Mouse (Mus musculus): ENCODE data around the gene Sh3pxd2a. TPM values are rescaled to one million over a fixed set of nuclear protein-coding genes. Genes with fewer than 3 reads are reported as not detected.

The Sh3pxd2a gene
- polyA plus RNA-seq, 1 experiment from 2014 or later: 4.1 TPM

GRCm38 (mm10) chr19:47508191-47508590 lies 44.0 kb upstream of the Sh3pxd2a start:
- DNase-seq (ENCODE audit: low spot score, missing footprints): no peak
- H3K4me3 ChIP-seq (ENCODE audit: low read depth, low read length): no peak overlapping the region
- no peaks in the 10 kb centered on the region for H3K9me3 ChIP-seq (ENCODE audit: control insufficient read depth, low read length)
- H3K36me3 ChIP-seq (ENCODE audit: control insufficient read depth, insufficient read depth, low read length): no peaks in the 10 kb centered on the region
- H3K27me3 ChIP-seq (ENCODE audit: control insufficient read depth, insufficient read depth, low read length): no peaks in the 10 kb centered on the region
- H3K4me2 ChIP-seq: no peak overlapping the region
- peaks cover 7% of the 10 kb centered on the region; the same call in 1 of the 2 replicates for H3K4me1 ChIP-seq (ENCODE audit: control insufficient read depth, insufficient read depth, low read length)
- WGBS: 94% methylated on average over 3 of the region's 3 CpGs
- no peak overlapping the region for H3K27ac ChIP-seq (ENCODE audit: low read depth, low read length)
- no peak overlapping the region for H3K9ac ChIP-seq (ENCODE audit: low read length)
- ATAC-seq (ENCODE audit: low FRiP score): no peak

GRCm38 (mm10) chr19:47507128-47508121 lies 43.2 kb upstream of the Sh3pxd2a start:
- no peak for ATAC-seq (ENCODE audit: low FRiP score)
- Histone ChIP-seq H3K4me1 (ENCODE audit: control insufficient read depth, insufficient read depth, low read length) (peaks cover 7% of the 10 kb centered on the region; the same call in 1 of the 2 replicates), H3K36me3 (ENCODE audit: control insufficient read depth, insufficient read depth, low read length) (no peaks in the 10 kb centered on the region), H3K9ac (ENCODE audit: low read length) (no peak overlapping the region), H3K27ac (ENCODE audit: low read depth, low read length) (no peak overlapping the region), H3K27me3 (ENCODE audit: control insufficient read depth, insufficient read depth, low read length) (no peaks in the 10 kb centered on the region), H3K4me3 (ENCODE audit: low read depth, low read length) (no peak overlapping the region), H3K9me3 (ENCODE audit: control insufficient read depth, low read length) (no peaks in the 10 kb centered on the region), H3K4me2 (no peak overlapping the region)
- WGBS: 57% methylated on average over 27 of the region's 27 CpGs
- peak; percentile 90 for DNase-seq (ENCODE audit: low spot score, missing footprints)

GRCm38 (mm10) chr19:47503625-47504024 lies 39.4 kb upstream of the Sh3pxd2a start:
- Histone ChIP-seq H3K36me3 (ENCODE audit: control insufficient read depth, insufficient read depth, low read length) (no peaks in the 10 kb centered on the region), H3K4me3 (ENCODE audit: low read depth, low read length) (no peak overlapping the region), H3K9me3 (ENCODE audit: control insufficient read depth, low read length) (no peaks in the 10 kb centered on the region), H3K9ac (ENCODE audit: low read length) (no peak overlapping the region), H3K27ac (ENCODE audit: low read depth, low read length) (no peak overlapping the region), H3K4me1 (ENCODE audit: control insufficient read depth, insufficient read depth, low read length) (no peaks in the 10 kb centered on the region), H3K4me2 (no peak overlapping the region), H3K27me3 (ENCODE audit: control insufficient read depth, insufficient read depth, low read length) (no peaks in the 10 kb centered on the region)
- DNase-seq (ENCODE audit: low spot score, missing footprints) (peak; percentile 92), ATAC-seq (ENCODE audit: low FRiP score) (peak; percentile 25; the same call in 1 of the 2 replicates)
- WGBS: 64% methylated on average over 4 of the region's 4 CpGs

GRCm38 (mm10) chr19:47502563-47502962 lies 38.4 kb upstream of the Sh3pxd2a start:
- peak; percentile 31; the same call in 1 of the 2 replicates for ATAC-seq (ENCODE audit: low FRiP score)
- WGBS: 76% methylated on average over 8 of the region's 8 CpGs

GRCm38 (mm10) chr19:47500389-47501011 lies 36.3 kb upstream of the Sh3pxd2a start:
- Histone ChIP-seq H3K4me1 (ENCODE audit: control insufficient read depth, insufficient read depth, low read length) (no peaks in the 10 kb centered on the region), H3K9ac (ENCODE audit: low read length) (no peak overlapping the region), H3K9me3 (ENCODE audit: control insufficient read depth, low read length) (no peaks in the 10 kb centered on the region), H3K36me3 (ENCODE audit: control insufficient read depth, insufficient read depth, low read length) (no peaks in the 10 kb centered on the region), H3K4me3 (ENCODE audit: low read depth, low read length) (no peak overlapping the region), H3K4me2 (no peak overlapping the region), H3K27me3 (ENCODE audit: control insufficient read depth, insufficient read depth, low read length) (no peaks in the 10 kb centered on the region), H3K27ac (ENCODE audit: low read depth, low read length) (no peak overlapping the region)
- ATAC-seq (ENCODE audit: low FRiP score): no peak
- no peak for DNase-seq (ENCODE audit: low spot score, missing footprints)
- WGBS: 84% methylated on average over 11 of the region's 11 CpGs

More at GRCm38 (mm10) chr19:47502563-47502962, 38.4 kb upstream of the Sh3pxd2a start:
- H3K4me1 ChIP-seq (ENCODE audit: control insufficient read depth, insufficient read depth, low read length): no peaks in the 10 kb centered on the region
- H3K4me3 ChIP-seq (ENCODE audit: low read depth, low read length): no peak overlapping the region
- H3K9ac ChIP-seq (ENCODE audit: low read length): no peak overlapping the region
- H3K9me3 ChIP-seq (ENCODE audit: control insufficient read depth, low read length): no peaks in the 10 kb centered on the region
- no peak overlapping the region for H3K27ac ChIP-seq (ENCODE audit: low read depth, low read length)
- no peak overlapping the region for H3K4me2 ChIP-seq
- H3K27me3 ChIP-seq (ENCODE audit: control insufficient read depth, insufficient read depth, low read length): no peaks in the 10 kb centered on the region
- DNase-seq (ENCODE audit: low spot score, missing footprints): peak; percentile 88
- no peaks in the 10 kb centered on the region for H3K36me3 ChIP-seq (ENCODE audit: control insufficient read depth, insufficient read depth, low read length)

DNA sequence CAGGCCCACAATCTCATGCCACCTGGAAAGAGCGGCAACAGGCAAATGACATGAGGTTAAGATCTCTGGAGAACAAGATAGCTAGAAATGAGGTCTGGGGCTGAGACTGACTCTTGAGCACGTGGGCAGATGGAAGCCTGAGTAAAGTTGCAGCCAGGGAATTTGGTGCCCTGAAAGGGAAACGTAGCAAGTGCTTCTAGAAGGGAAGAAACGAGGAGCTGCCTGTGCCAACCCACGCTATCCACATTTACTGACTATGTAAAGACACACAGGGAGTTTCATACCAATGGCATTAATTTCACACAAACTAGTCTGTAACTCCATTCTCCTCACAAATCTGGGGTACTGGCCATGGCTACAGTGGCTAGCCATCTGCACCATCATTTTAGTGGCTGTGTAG lies 35.6 kb upstream of the Sh3pxd2a start:
- Histone ChIP-seq H3K4me1 (ENCODE audit: control insufficient read depth, insufficient read depth, low read length) (no peaks in the 10 kb centered on the region), H3K4me2 (no peak overlapping the region), H3K27me3 (ENCODE audit: control insufficient read depth, insufficient read depth, low read length) (no peaks in the 10 kb centered on the region), H3K9me3 (ENCODE audit: control insufficient read depth, low read length) (no peaks in the 10 kb centered on the region), H3K9ac (ENCODE audit: low read length) (no peak overlapping the region), H3K36me3 (ENCODE audit: control insufficient read depth, insufficient read depth, low read length) (no peaks in the 10 kb centered on the region), H3K4me3 (ENCODE audit: low read depth, low read length) (no peak overlapping the region), H3K27ac (ENCODE audit: low read depth, low read length) (no peak overlapping the region)
- ATAC-seq (ENCODE audit: low FRiP score): no peak
- no peak for DNase-seq (ENCODE audit: low spot score, missing footprints)
- 89% methylated on average over 5 of the region's 5 CpGs for WGBS

DNA sequence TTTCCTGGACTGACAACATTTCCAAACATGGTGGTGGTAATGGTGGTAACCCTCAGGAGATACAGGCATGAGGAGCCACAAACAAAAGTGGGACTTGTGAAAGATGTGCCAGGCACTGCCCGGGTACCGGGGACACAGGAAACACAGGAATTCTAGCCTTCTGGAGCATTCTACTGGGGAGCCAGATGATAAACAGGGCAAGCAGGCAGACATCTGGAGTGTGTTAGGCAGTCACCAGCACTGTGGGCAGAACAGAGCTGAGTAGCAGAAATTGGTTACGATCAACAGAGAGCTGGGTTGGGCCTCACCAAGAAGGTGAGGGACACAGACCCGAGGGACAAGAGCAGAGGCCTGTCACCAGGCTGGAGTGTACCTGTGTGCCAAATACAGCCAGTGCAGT lies 34.7 kb upstream of the Sh3pxd2a start:
- Histone ChIP-seq H3K4me2 (no peak overlapping the region), H3K4me1 (ENCODE audit: control insufficient read depth, insufficient read depth, low read length) (0 out of 2 replicates have a peak, but pooled peaks cover 2% of the 10 kb centered on the region), H3K9ac (ENCODE audit: low read length) (no peak overlapping the region), H3K27ac (ENCODE audit: low read depth, low read length) (no peak overlapping the region), H3K36me3 (ENCODE audit: control insufficient read depth, insufficient read depth, low read length) (no peaks in the 10 kb centered on the region), H3K4me3 (ENCODE audit: low read depth, low read length) (no peak overlapping the region), H3K27me3 (ENCODE audit: control insufficient read depth, insufficient read depth, low read length) (no peaks in the 10 kb centered on the region), H3K9me3 (ENCODE audit: control insufficient read depth, low read length) (no peaks in the 10 kb centered on the region)
- no peak for ATAC-seq (ENCODE audit: low FRiP score)
- no peak for DNase-seq (ENCODE audit: low spot score, missing footprints)
- WGBS: 82% methylated on average over 4 of the region's 4 CpGs

DNA sequence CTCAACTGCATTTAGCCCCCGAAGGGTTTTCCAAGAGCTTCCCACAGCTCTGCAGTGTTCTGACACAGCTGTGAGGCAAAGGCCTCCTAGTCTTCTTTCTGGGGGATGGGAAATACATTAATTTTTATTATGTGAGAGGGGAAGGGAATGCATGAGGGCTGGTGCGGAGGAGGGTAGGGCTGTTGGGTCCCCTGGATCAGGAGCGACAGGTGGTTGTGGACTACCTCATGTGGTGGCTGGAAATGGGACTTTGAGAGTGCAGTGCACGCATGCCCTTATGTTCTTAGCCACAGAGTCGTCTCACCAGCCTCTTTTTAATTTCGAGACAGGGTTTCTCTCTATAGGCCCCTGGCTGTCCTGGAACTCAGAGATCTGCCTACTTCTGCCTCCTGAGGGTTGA lies 33.5 kb upstream of the Sh3pxd2a start:
- H3K4me1 ChIP-seq (ENCODE audit: control insufficient read depth, insufficient read depth, low read length): peaks cover 10% of the 10 kb centered on the region
- H3K27ac ChIP-seq (ENCODE audit: low read depth, low read length): no peak overlapping the region
- ATAC-seq (ENCODE audit: low FRiP score) (no peak), DNase-seq (ENCODE audit: low spot score, missing footprints) (no peak)
- no peak overlapping the region for H3K4me3 ChIP-seq (ENCODE audit: low read depth, low read length)
- no peak overlapping the region for H3K9ac ChIP-seq (ENCODE audit: low read length)
- H3K27me3 ChIP-seq (ENCODE audit: control insufficient read depth, insufficient read depth, low read length): no peaks in the 10 kb centered on the region
- no peaks in the 10 kb centered on the region for H3K9me3 ChIP-seq (ENCODE audit: control insufficient read depth, low read length)
- WGBS: 85% methylated on average over 6 of the region's 6 CpGs
- H3K4me2 ChIP-seq: no peak overlapping the region
- no peaks in the 10 kb centered on the region for H3K36me3 ChIP-seq (ENCODE audit: control insufficient read depth, insufficient read depth, low read length)

GRCm38 (mm10) chr19:47497313-47497712 lies 33.1 kb upstream of the Sh3pxd2a start:
- 86% methylated on average over 9 of the region's 9 CpGs for WGBS
- H3K9me3 ChIP-seq (ENCODE audit: control insufficient read depth, low read length): no peaks in the 10 kb centered on the region
- H3K36me3 ChIP-seq (ENCODE audit: control insufficient read depth, insufficient read depth, low read length): no peaks in the 10 kb centered on the region
- no peak for ATAC-seq (ENCODE audit: low FRiP score)
- H3K9ac ChIP-seq (ENCODE audit: low read length): no peak overlapping the region
- H3K27ac ChIP-seq (ENCODE audit: low read depth, low read length): no peak overlapping the region
- no peak overlapping the region for H3K4me2 ChIP-seq
- H3K4me1 ChIP-seq (ENCODE audit: control insufficient read depth, insufficient read depth, low read length): peaks cover 15% of the 10 kb centered on the region
- H3K27me3 ChIP-seq (ENCODE audit: control insufficient read depth, insufficient read depth, low read length): no peaks in the 10 kb centered on the region
- H3K4me3 ChIP-seq (ENCODE audit: low read depth, low read length): no peak overlapping the region
- DNase-seq (ENCODE audit: low spot score, missing footprints): no peak
